Mouse (Mus musculus): ENCODE results near the gene Vipas39.

GRCm38 (mm10) chr12:87226801-87227200 is 39.3 kb downstream of the Vipas39 start:
- no peak for TF ChIP-seq POLR2A (IDR thresholded peaks at IDR 0.05; ENCODE audit: low read depth, low read length)
- no peak for TF ChIP-seq CTCF (IDR thresholded peaks at IDR 0.05; ENCODE audit: extremely low read depth, insufficient read length, insufficient replicate concordance, low read depth, low read length)
